Mouse (Mus musculus): ENCODE data around the gene Ticam1. TPM values are rescaled to one million over a fixed set of nuclear protein-coding genes. Genes with fewer than 3 reads are reported as not detected.
A peak's percentile ranks its signal among the peaks of the same experiment; 100 is the strongest.

Ticam1 gene
- total and polyA plus RNA-seq, 3 experiments = 6.4 to 18.6 (median 17.6) TPM

DNA sequence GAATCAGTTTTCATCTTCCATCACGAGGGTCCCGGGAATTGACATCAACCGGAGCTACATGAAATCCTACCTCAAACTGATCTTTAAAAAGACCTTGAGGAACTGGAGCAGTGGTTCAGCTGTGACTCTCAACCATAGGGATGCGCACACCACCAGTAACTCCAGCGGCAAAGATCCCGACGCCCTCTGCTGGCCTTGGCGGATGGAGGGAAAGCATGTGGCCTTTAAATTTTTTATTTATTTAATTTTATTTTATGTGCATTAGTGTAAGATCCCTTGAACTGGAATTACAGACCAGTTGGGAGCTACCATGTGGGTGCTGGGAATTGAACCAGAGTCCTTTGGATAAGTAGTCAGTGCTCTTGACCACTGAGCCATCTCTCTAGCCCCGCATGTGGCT is 21.2 kb downstream of the Ticam1 start:
- no peak for DNase-seq (ENCODE audit: extremely low read depth)
- H3K4me1 ChIP-seq (ENCODE audit: control insufficient read depth in 1 of 2, insufficient read depth in 2 of 2) = peaks cover 2 to 30% of the 10 kb centered on the region in 2 experiments; a peak in 2 of 4 replicates
- no peaks in the 10 kb centered on the region for H3K9me3 ChIP-seq (replicated peaks; ENCODE audit: low read length)
- in situ Hi-C loops (cut with MboI; ENCODE audit: low pct_ligation_motif_present, low pct_unique_long_range_greater_than_20kb, low sequenced_read_pairs) = loop anchor here (5.0 kb wide), 1 partner anchor 53 kb away; no protein-coding TSS in a partner anchor
- dilution Hi-C loops (cut with MboI; ENCODE audit: extremely low pct_ligation_motif_present, extremely low pct_unique_long_range_greater_than_20kb, low sequenced_read_pairs) = no loop called here
- TF ChIP-seq CHD2 (IDR thresholded peaks at IDR 0.05; ENCODE audit: low read length) (no peak), TCF12 (IDR thresholded peaks at IDR 0.05; ENCODE audit: low read depth, low read length) (no peak)
- peak overlapping the region; percentile 63; the same call in 1 of the 2 replicates for H3K4me2 ChIP-seq (ENCODE audit: insufficient read depth, low read depth, poor library complexity, severe bottlenecking)
- H3K27me3 ChIP-seq (replicated peaks) = no peaks in the 10 kb centered on the region
- peak overlapping the region; percentile 41; the same call in 1 of the 2 replicates for H3K9ac ChIP-seq (ENCODE audit: insufficient read depth, low read depth)
- H3K27ac ChIP-seq (ENCODE audit: insufficient read depth, low read depth) = no peak overlapping the region
- peaks cover 19 to 22% of the 10 kb centered on the region in 2 experiments for H3K36me3 ChIP-seq (replicated peaks in 1 of 2; ENCODE audit: control insufficient read depth in 1 of 2, insufficient read depth in 1 of 2, low read length in 1 of 2)
- no peak overlapping the region for H3K4me3 ChIP-seq (replicated peaks in 1 of 3; ENCODE audit: low read depth in 2 of 3, low read length in 2 of 3, poor library complexity in 1 of 3)
- peaks cover 34% of the 10 kb centered on the region for H3K79me2 ChIP-seq (replicated peaks; ENCODE audit: control insufficient read depth, extremely low read depth, insufficient read depth, poor library complexity, severe bottlenecking)

DNA sequence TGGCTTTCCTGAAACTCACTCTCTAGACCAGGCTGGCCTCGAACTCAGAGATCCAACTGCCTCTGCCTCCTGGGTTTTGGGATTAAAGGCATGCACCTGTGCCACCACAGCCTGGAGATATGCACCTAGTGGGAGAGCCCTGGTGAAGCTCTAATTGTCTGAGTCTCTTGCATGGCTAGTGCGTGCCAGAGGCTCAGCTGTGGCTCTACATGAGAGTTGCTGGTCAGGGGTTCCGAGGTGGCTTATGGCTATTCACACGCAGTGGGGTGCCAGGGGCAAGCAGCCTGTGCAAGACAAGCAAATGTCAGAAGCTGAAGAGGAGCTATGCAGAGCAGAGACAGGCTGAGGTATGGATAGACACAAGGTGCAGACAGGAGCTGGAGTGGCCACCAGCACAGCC is 21.9 kb downstream of the Ticam1 start:
- no peak overlapping the region for H3K4me2 ChIP-seq (ENCODE audit: insufficient read depth, low read depth, poor library complexity, severe bottlenecking)
- dilution Hi-C loops (cut with MboI; ENCODE audit: extremely low pct_ligation_motif_present, extremely low pct_unique_long_range_greater_than_20kb, low sequenced_read_pairs) (no loop called here), in situ Hi-C loops (cut with MboI; ENCODE audit: low pct_ligation_motif_present, low pct_unique_long_range_greater_than_20kb, low sequenced_read_pairs) (loop anchor here (5.0 kb wide), 1 partner anchor 52 kb away; no protein-coding TSS in a partner anchor)
- H3K79me2 ChIP-seq (replicated peaks; ENCODE audit: control insufficient read depth, extremely low read depth, insufficient read depth, poor library complexity, severe bottlenecking) = peaks cover 27% of the 10 kb centered on the region
- no peaks in the 10 kb centered on the region for H3K9me3 ChIP-seq (replicated peaks; ENCODE audit: low read length)
- TF ChIP-seq TCF12 (IDR thresholded peaks at IDR 0.05; ENCODE audit: low read depth, low read length) (no peak), POLR2A (IDR thresholded peaks at IDR 0.05; ENCODE audit: low read depth, low read length) (no peak), UBTF (IDR thresholded peaks at IDR 0.05; ENCODE audit: low read depth, low read length) (no peak), CHD2 (IDR thresholded peaks at IDR 0.05; ENCODE audit: low read length) (no peak), KAT2A (IDR thresholded peaks at IDR 0.05; ENCODE audit: insufficient replicate concordance, low read length) (no peak), MXI1 (IDR thresholded peaks at IDR 0.05; ENCODE audit: low read depth, low read length) (no peak)
- peaks cover 15% of the 10 kb centered on the region in 2 experiments for H3K36me3 ChIP-seq (replicated peaks in 1 of 2; ENCODE audit: control insufficient read depth in 1 of 2, insufficient read depth in 1 of 2, low read length in 1 of 2)
- peaks cover 2 to 24% of the 10 kb centered on the region in 2 experiments; a peak in 2 of 4 replicates for H3K4me1 ChIP-seq (ENCODE audit: control insufficient read depth in 1 of 2, insufficient read depth in 2 of 2)
- no peak overlapping the region for H3K4me3 ChIP-seq (replicated peaks in 1 of 3; ENCODE audit: low read depth in 2 of 3, low read length in 2 of 3, poor library complexity in 1 of 3)
- peaks cover 3% of the 10 kb centered on the region for H3K27me3 ChIP-seq (replicated peaks)
- DNase-seq (ENCODE audit: extremely low read depth) = no peak
- no peak overlapping the region for H3K27ac ChIP-seq (ENCODE audit: insufficient read depth, low read depth)
- H3K9ac ChIP-seq (ENCODE audit: insufficient read depth, low read depth) = no peak overlapping the region

GRCm38 (mm10) chr17:56251136-56251829 is 25.3 kb downstream of the Ticam1 start:
- H3K4me2 ChIP-seq (ENCODE audit: insufficient read depth, low read depth, poor library complexity, severe bottlenecking) = peak overlapping the region; percentile 94
- H3K27me3 ChIP-seq (replicated peaks) = peaks cover 35% of the 10 kb centered on the region
- DNase-seq (ENCODE audit: extremely low read depth) = peak; percentile 87
- no peak overlapping the region for H3K27ac ChIP-seq (ENCODE audit: insufficient read depth, low read depth)
- dilution Hi-C loops (cut with MboI; ENCODE audit: extremely low pct_ligation_motif_present, extremely low pct_unique_long_range_greater_than_20kb, low sequenced_read_pairs) (no loop called here), in situ Hi-C loops (cut with MboI; ENCODE audit: low pct_ligation_motif_present, low pct_unique_long_range_greater_than_20kb, low sequenced_read_pairs) (no loop called here)
- peak; percentile 40; the same call in 1 of the 2 replicates for TF ChIP-seq SIN3A (IDR thresholded peaks at IDR 0.05; ENCODE audit: low read length)
- peak; percentile 89 for TF ChIP-seq SMC3 (IDR thresholded peaks at IDR 0.05; ENCODE audit: low read depth, low read length)
- TF ChIP-seq IRF4 (IDR thresholded peaks at IDR 0.05; ENCODE audit: low read depth, low read length) = 0 out of 2 replicates have a peak, but pooled peaks have one; percentile 12
- TF ChIP-seq CTCF (conservative IDR thresholded peaks at IDR 0.05 in 1 of 2, IDR thresholded peaks at IDR 0.05 in 1 of 2; ENCODE audit: low read depth in 2 of 2, low read length in 2 of 2) = peak; percentile 78 to 86
- TF ChIP-seq BHLHE40 (IDR thresholded peaks at IDR 0.05; ENCODE audit: low read depth, low read length) = peak; percentile 23; the same call in 1 of the 2 replicates
- peak; percentile 45; the same call in 1 of the 2 replicates for TF ChIP-seq ZNF384 (IDR thresholded peaks at IDR 0.05; ENCODE audit: low read depth, low read length)
- peak; percentile 62 for TF ChIP-seq RAD21 (IDR thresholded peaks at IDR 0.05; ENCODE audit: low read depth, low read length)
- no peak for TF ChIP-seq USF2 (conservative IDR thresholded peaks at IDR 0.05; ENCODE audit: low read depth, low read length)
- TF ChIP-seq TCF12 (IDR thresholded peaks at IDR 0.05; ENCODE audit: low read depth, low read length) = no peak
- H3K9ac ChIP-seq (ENCODE audit: insufficient read depth, low read depth) = no peak overlapping the region
- H3K79me2 ChIP-seq (replicated peaks; ENCODE audit: control insufficient read depth, extremely low read depth, insufficient read depth, poor library complexity, severe bottlenecking) = no peaks in the 10 kb centered on the region
- H3K36me3 ChIP-seq (replicated peaks in 1 of 2; ENCODE audit: control insufficient read depth in 1 of 2, insufficient read depth in 1 of 2, low read length in 1 of 2) = no peaks in the 10 kb centered on the region
- peaks cover 2 to 18% of the 10 kb centered on the region in 2 experiments; a peak in 2 of 4 replicates for H3K4me1 ChIP-seq (ENCODE audit: control insufficient read depth in 1 of 2, insufficient read depth in 2 of 2)
- H3K4me3 ChIP-seq (replicated peaks in 1 of 3; ENCODE audit: low read depth in 2 of 3, low read length in 2 of 3, poor library complexity in 1 of 3) = peak overlapping the region in 1 of 3 experiments; percentile 34
- H3K9me3 ChIP-seq (replicated peaks; ENCODE audit: low read length) = no peaks in the 10 kb centered on the region

All from CH12.LX (cell line).